Mouse (Mus musculus): Measurements from ENCODE around the gene Tssc4. TPM values are rescaled to one million over a fixed set of nuclear protein-coding genes. Genes with fewer than 3 reads are reported as not detected.
A peak's percentile ranks its signal among the peaks of the same experiment; 100 is the strongest.

The Tssc4 gene
- total and polyA plus RNA-seq, 3 experiments, result 44.1 to 55.1 (median 49.8) TPM

DNA sequence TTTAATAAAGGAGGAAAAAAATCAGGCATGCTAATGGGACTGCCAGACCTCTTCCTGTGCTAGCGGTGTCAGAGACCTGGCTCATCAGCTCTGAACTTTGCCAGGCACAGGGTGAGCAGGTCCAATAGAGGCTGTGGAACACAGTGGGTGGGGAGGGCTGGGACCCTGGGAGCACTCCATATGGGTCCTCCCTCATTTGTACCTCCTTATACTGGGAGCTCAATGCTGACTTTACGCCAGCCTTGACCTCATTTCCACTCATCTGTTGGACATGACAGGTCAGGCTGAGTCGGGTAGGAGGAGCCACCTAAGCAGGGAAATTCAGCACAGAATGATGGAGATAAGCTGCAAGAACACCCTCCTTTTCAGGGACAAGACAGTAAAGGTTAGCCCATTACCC lies 1.2 kb upstream of the Tssc4 start:
- H3K9me3 ChIP-seq (replicated peaks; ENCODE audit: low read length), result no peaks in the 10 kb centered on the region
- H3K79me2 ChIP-seq (replicated peaks; ENCODE audit: control insufficient read depth, extremely low read depth, insufficient read depth, poor library complexity, severe bottlenecking), result peaks cover 17% of the 10 kb centered on the region
- H3K9ac ChIP-seq (ENCODE audit: insufficient read depth, low read depth), result no peak overlapping the region
- peak overlapping the region; percentile 52; the same call in 1 of the 2 replicates for H3K4me2 ChIP-seq (ENCODE audit: insufficient read depth, low read depth, poor library complexity, severe bottlenecking)
- dilution Hi-C loops (cut with MboI; ENCODE audit: extremely low pct_ligation_motif_present, extremely low pct_unique_long_range_greater_than_20kb, low sequenced_read_pairs), result no loop called here
- peaks cover 7 to 31% of the 10 kb centered on the region in 2 experiments for H3K4me1 ChIP-seq (ENCODE audit: control insufficient read depth in 1 of 2, insufficient read depth in 2 of 2)
- H3K4me3 ChIP-seq (replicated peaks in 1 of 3; ENCODE audit: low read depth in 2 of 3, low read length in 2 of 3, poor library complexity in 1 of 3), result no peak overlapping the region
- peak overlapping the region; percentile 74; the same call in 1 of the 2 replicates for H3K27ac ChIP-seq (ENCODE audit: insufficient read depth, low read depth)
- peaks cover 52 to 87% of the 10 kb centered on the region in 2 experiments for H3K36me3 ChIP-seq (replicated peaks in 1 of 2; ENCODE audit: control insufficient read depth in 1 of 2, insufficient read depth in 1 of 2, low read length in 1 of 2)
- no peaks in the 10 kb centered on the region for H3K27me3 ChIP-seq (replicated peaks)
- in situ Hi-C loops (cut with MboI; ENCODE audit: low pct_ligation_motif_present, low pct_unique_long_range_greater_than_20kb, low sequenced_read_pairs), result loop anchor here (5.0 kb wide), 1 partner anchor 61 kb away; the partner anchor contains the start of gene Tspan32
- no peak for DNase-seq (ENCODE audit: extremely low read depth)
- TF ChIP-seq ETS1 (conservative IDR thresholded peaks at IDR 0.05; ENCODE audit: low read depth, low read length), result no peak
- TF ChIP-seq ELF1 (IDR thresholded peaks at IDR 0.05; ENCODE audit: low read depth, low read length), result no peak

DNA sequence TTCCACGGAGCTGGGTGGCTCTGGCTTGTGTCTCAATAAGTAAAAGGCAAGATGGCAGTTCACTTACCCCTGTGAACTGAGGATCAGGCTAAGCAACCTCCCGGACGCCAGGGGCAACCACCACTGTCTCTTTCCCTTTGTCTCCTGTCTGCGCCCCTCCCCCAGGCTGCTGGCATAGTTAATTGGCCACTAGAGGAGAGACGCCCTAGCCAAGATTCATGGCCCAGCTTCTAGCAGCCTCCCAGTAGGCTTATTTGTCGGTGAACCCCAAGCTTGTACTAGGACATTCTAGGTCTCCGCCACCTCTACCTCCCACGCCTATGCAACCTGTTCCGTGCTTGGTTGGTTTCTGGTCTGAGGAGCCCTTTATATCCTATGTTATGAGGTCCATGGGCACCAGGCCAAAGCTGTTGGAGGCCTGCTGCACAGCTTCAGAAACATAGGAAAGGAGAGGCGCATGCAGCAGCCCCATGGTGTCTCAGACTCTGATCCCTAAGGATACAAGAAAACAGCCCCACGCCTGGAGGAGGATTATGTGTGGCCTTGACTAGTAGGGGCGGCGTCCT lies 650 bp upstream of the Tssc4 start:
- peaks cover 17% of the 10 kb centered on the region for H3K79me2 ChIP-seq (replicated peaks; ENCODE audit: control insufficient read depth, extremely low read depth, insufficient read depth, poor library complexity, severe bottlenecking)
- dilution Hi-C loops (cut with MboI; ENCODE audit: extremely low pct_ligation_motif_present, extremely low pct_unique_long_range_greater_than_20kb, low sequenced_read_pairs) (no loop called here), in situ Hi-C loops (cut with MboI; ENCODE audit: low pct_ligation_motif_present, low pct_unique_long_range_greater_than_20kb, low sequenced_read_pairs) (loop anchor here (5.0 kb wide), 1 partner anchor 61 kb away; the partner anchor contains the start of gene Tspan32)
- H3K27ac ChIP-seq (ENCODE audit: insufficient read depth, low read depth), result peak overlapping the region; percentile 74
- H3K9me3 ChIP-seq (replicated peaks; ENCODE audit: low read length), result no peaks in the 10 kb centered on the region
- peak overlapping the region; percentile 38 to 47 (median 46) for H3K4me3 ChIP-seq (replicated peaks in 1 of 3; ENCODE audit: low read depth in 2 of 3, low read length in 2 of 3, poor library complexity in 1 of 3)
- H3K4me2 ChIP-seq (ENCODE audit: insufficient read depth, low read depth, poor library complexity, severe bottlenecking), result peak overlapping the region; percentile 52
- H3K27me3 ChIP-seq (replicated peaks), result no peaks in the 10 kb centered on the region
- H3K9ac ChIP-seq (ENCODE audit: insufficient read depth, low read depth), result peak overlapping the region; percentile 52
- TF ChIP-seq SMC3 (IDR thresholded peaks at IDR 0.05; ENCODE audit: low read depth, low read length) (no peak), POLR2A (IDR thresholded peaks at IDR 0.05; ENCODE audit: low read depth, low read length) (no peak), MAZ (IDR thresholded peaks at IDR 0.05; ENCODE audit: low read depth, low read length) (0 out of 2 replicates have a peak, but pooled peaks have one; percentile 5), TBP (conservative IDR thresholded peaks at IDR 0.05; ENCODE audit: low read depth, low read length) (no peak), MAFK (IDR thresholded peaks at IDR 0.05; ENCODE audit: insufficient replicate concordance, low read length) (no peak), CHD2 (IDR thresholded peaks at IDR 0.05; ENCODE audit: low read length) (no peak)
- H3K36me3 ChIP-seq (replicated peaks in 1 of 2; ENCODE audit: control insufficient read depth in 1 of 2, insufficient read depth in 1 of 2, low read length in 1 of 2), result peaks cover 47 to 83% of the 10 kb centered on the region in 2 experiments
- peak; percentile 58 for DNase-seq (ENCODE audit: extremely low read depth)
- H3K4me1 ChIP-seq (ENCODE audit: control insufficient read depth in 1 of 2, insufficient read depth in 2 of 2), result peaks cover 7 to 34% of the 10 kb centered on the region in 2 experiments

DNA sequence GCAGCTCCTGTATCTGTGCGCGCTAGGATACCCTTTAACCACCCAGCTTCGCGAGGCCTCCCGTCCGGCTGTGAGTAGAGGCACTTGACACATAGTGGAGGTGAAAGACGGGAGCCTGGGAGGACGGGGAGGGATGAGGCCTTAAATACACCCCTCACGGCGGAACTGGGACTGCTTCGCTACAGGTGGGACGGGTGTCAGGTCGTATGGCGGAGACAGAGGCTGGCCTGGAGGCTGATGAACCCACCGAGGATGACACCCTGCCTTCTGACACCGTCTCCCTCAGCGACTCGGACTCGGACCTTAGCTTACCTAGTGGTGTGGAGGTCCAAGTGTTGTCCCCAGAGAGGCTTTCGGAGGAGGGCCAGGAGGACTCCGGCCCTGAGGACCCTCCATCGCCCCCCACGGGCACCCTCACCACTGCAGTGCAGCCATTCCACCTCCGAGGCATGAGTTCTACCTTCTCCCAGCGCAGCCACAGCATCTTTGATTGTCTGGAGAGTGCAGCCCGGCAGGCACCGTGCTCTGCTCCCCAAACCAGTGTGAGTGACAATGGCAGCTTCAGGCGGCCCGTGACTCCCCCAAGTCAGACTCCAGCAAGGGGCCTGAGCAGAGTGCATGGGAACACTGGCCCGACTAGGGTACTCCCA lies 827 bp downstream of the Tssc4 start:
- TF ChIP-seq MAZ (IDR thresholded peaks at IDR 0.05; ENCODE audit: low read depth, low read length), result no peak
- no peak for TF ChIP-seq RAD21 (IDR thresholded peaks at IDR 0.05; ENCODE audit: low read depth, low read length)
- no peak for TF ChIP-seq CTCF (conservative IDR thresholded peaks at IDR 0.05 in 1 of 2, IDR thresholded peaks at IDR 0.05 in 1 of 2; ENCODE audit: low read depth in 2 of 2, low read length in 2 of 2)
- TF ChIP-seq USF2 (conservative IDR thresholded peaks at IDR 0.05; ENCODE audit: low read depth, low read length), result no peak
- TF ChIP-seq E2F4 (IDR thresholded peaks at IDR 0.05; ENCODE audit: insufficient replicate concordance, low read depth, low read length), result no peak
- no peak for TF ChIP-seq GABPA (IDR thresholded peaks at IDR 0.05; ENCODE audit: insufficient replicate concordance, low read depth, low read length)
- no peak for TF ChIP-seq TBP (conservative IDR thresholded peaks at IDR 0.05; ENCODE audit: low read depth, low read length)
- no peak for TF ChIP-seq RCOR1 (conservative IDR thresholded peaks at IDR 0.05; ENCODE audit: low read depth, low read length)
- no peak for TF ChIP-seq POLR2A (IDR thresholded peaks at IDR 0.05; ENCODE audit: low read depth, low read length)
- TF ChIP-seq CHD1 (IDR thresholded peaks at IDR 0.05; ENCODE audit: low read depth, low read length), result no peak
- TF ChIP-seq CHD2 (IDR thresholded peaks at IDR 0.05; ENCODE audit: low read length), result no peak
- no peak for TF ChIP-seq USF1 (IDR thresholded peaks at IDR 0.05; ENCODE audit: low read depth, low read length)
- Histone ChIP-seq H3K4me3 (replicated peaks in 1 of 3; ENCODE audit: low read depth in 2 of 3, low read length in 2 of 3, poor library complexity in 1 of 3) (peak overlapping the region; percentile 61 to 100 (median 93)), H3K4me2 (ENCODE audit: insufficient read depth, low read depth, poor library complexity, severe bottlenecking) (peak overlapping the region; percentile 73), H3K27me3 (replicated peaks) (no peaks in the 10 kb centered on the region), H3K36me3 (replicated peaks in 1 of 2; ENCODE audit: control insufficient read depth in 1 of 2, insufficient read depth in 1 of 2, low read length in 1 of 2) (peaks cover 32 to 81% of the 10 kb centered on the region in 2 experiments), H3K9ac (ENCODE audit: insufficient read depth, low read depth) (peak overlapping the region; percentile 94), H3K9me3 (replicated peaks; ENCODE audit: low read length) (no peaks in the 10 kb centered on the region), H3K27ac (ENCODE audit: insufficient read depth, low read depth) (peak overlapping the region; percentile 65), H3K4me1 (ENCODE audit: control insufficient read depth in 1 of 2, insufficient read depth in 2 of 2) (peaks cover 7 to 34% of the 10 kb centered on the region in 2 experiments), H3K79me2 (replicated peaks; ENCODE audit: control insufficient read depth, extremely low read depth, insufficient read depth, poor library complexity, severe bottlenecking) (peaks cover 12% of the 10 kb centered on the region)
- DNase-seq (ENCODE audit: extremely low read depth), result peak; percentile 29
- in situ Hi-C loops (cut with MboI; ENCODE audit: low pct_ligation_motif_present, low pct_unique_long_range_greater_than_20kb, low sequenced_read_pairs), result loop anchor here (5.0 kb wide), 1 partner anchor 63 kb away; the partner anchor contains the start of gene Tspan32
- dilution Hi-C loops (cut with MboI; ENCODE audit: extremely low pct_ligation_motif_present, extremely low pct_unique_long_range_greater_than_20kb, low sequenced_read_pairs), result no loop called here
